Mouse (Mus musculus): ENCODE data around the gene Ncstn.

GRCm38 (mm10) chr1:172093522-172093921, 10.9 kb upstream of the Ncstn start:
- TF ChIP-seq POLR2A (IDR thresholded peaks at IDR 0.05; ENCODE audit: borderline replicate concordance, extremely low read depth, low read depth, low read length) (no peak), CTCF (IDR thresholded peaks at IDR 0.05; ENCODE audit: insufficient read depth, low read length) (no peak)

Measured in lung, adult 2 months (tissue).